Mouse (Mus musculus) adrenal gland, postnatal 36 days (tissue): ENCODE data around the gene Rps17. TPM values are rescaled to one million over a fixed set of nuclear protein-coding genes. Genes with fewer than 3 reads are reported as not detected.

ENCODE experiments used
- DNase-seq, 2 experiments: peaks; one replicate each; pipeline ENCODE4 v3.0.0; 2021; ENCODE audit warnings: mixed read lengths in 1 of 2
- total RNA-seq, 2 experiments: library from RNA; stranded (reverse); gene quantifications; 2 replicates each; pipeline ENCODE4 v1.2.3; 2021

Gene Rps17
- total RNA-seq, 2 experiments from 2014 or later, result 1,209 to 1,218 TPM

DNA sequence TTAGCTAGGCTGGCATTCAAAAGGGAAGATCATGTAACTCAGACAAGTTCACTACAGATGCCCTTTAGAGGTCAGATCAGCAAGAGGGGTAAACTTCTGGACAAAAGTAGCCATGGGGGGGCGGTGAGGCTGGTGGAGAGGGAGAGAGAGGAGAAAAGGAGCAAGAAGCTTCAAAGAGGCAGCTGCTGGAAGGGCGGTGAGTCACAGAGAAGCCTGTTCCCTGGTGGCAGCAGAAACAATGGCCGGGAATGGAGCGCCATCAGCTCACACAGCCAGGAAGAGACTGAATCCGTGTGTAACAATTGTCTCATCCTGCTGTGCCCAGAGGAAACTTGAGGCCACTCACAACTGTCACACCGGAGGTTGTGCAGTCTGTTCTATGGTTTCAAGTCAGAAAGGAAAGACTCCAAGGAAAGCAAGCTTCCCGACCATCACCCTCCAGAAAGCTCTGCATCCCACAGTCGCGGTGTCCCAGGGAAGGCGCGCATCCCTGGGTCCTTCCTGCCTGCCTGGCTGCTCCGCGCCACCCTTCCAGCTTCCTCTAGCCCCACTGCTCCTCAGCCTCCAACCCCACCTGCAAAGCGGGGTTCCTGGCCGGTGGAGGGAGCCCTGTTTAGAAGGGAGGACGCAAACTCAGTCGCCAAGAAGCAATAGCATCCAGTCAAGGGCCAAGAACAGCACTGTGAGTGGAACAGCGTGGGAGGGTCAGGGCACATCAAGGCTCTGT lies 9.2 kb downstream of the Rps17 start:
- peak; percentile 46 to 67 for DNase-seq

DNA sequence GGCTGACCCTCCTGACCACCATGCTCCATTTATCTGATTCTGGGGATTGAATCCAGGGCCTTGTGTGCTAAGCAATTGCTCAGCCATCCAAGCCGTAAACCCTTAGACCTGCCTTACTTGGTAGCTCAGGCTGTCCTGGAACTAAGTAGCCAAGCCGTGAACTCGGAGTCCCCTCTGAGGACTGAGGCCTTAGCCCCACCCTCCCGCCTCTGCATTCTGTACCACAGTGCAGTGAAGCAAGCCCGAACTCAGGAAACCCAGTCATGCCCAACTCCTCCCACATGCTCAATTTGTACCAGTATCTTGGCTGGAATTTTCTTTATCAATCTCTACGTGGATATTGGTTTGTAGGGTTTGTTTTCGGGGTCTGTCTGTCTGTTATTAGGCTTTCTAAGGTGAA lies 13.2 kb downstream of the Rps17 start:
- no peak for DNase-seq

DNA sequence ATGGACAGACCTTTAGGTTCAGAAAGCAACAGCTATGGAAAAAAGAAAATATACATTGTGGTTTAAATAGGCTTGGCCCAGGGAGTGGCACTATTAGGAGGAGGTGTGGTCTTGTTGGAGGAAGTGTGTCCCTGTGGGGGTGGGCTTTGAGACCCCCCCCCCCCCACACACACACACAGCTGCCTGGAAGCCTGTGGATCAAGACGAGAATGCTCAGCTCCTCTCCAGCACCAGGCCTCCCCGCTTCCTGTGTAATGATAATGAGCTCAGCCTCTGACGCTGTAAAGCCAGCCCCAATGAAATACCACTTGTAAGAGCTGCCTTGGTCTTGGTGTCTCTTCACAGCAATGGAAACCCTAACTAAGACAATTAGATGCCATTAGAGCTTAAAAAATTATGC lies 14.3 kb downstream of the Rps17 start:
- DNase-seq, result no peak

DNA sequence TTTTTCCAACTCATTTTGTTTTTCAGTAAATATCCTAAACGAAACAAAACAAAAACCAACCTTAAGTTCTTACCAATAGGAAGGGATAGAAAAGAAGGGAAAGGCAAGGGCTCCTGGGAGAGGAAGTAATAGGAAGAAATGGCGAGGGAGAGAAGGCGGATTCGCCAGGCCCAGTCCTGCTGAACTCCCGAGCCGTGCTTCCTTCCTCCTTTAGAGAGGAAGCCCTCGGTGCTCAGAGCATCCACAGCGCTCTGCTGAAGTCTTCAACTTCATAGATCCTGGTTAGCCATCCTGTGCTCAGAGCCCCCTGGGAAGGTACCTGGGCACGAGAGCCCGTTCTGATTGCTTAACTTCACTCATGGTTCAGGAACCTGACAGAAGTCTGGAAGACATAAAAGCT lies 17.4 kb downstream of the Rps17 start:
- DNase-seq, result no peak

DNA sequence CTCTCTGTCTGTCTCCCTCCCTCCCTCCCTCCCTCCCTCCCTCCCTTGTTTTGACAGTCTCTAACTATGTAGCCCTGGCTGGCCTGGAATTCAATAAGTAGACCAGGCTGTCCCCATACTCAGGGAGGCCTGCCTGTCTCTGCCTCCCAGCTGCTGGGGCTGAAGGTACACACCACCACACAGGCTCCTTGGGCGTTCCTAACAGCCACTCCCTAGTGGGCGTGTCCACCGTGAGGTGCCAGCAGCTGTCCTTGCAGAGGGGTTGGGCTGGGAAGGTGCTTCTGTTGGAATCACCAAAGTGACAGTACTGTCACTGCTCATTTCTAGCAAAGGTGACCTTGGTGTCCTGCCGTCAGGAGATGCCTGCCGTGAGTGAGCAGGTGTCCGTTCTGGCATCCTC lies 18.2 kb downstream of the Rps17 start:
- no peak for DNase-seq

DNA sequence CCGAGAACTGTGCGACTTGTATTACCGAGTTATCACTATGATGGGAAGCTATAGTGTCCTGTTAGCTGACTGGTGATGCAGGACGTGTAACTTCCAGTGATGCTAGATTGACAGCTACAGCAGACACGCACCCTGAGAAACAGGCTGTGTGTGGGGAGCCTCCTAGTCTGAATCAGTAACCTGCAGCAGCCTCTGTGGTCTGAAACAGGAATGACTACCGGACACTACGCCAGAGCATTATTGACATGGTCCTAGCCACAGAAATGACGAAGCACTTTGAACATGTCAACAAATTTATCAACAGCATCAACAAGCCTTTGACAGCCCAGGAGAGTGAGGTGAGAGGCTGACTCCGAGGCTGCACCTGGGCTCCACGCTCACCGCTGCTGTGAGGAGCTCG lies 19.0 kb downstream of the Rps17 start:
- DNase-seq, result no peak

DNA sequence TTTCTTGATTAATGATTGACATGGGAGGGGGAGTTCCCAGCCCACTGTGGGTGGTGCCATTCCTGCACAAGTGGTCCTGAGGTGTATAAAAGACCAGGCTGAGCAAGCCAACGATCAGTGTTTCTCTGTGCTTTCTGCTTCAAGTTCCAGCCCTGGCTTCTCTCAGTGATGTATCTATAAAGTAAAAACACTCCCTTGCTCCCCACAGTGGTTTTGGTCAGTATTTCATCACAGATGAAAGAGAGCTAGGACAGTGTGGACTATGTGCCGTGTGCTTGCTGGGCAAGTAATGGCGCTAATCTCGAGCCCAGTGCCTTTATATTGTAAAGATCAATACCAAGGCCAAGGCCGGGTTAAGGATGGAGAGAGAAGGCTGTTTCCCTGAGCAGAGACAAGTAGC lies 23.3 kb downstream of the Rps17 start:
- no peak for DNase-seq

DNA sequence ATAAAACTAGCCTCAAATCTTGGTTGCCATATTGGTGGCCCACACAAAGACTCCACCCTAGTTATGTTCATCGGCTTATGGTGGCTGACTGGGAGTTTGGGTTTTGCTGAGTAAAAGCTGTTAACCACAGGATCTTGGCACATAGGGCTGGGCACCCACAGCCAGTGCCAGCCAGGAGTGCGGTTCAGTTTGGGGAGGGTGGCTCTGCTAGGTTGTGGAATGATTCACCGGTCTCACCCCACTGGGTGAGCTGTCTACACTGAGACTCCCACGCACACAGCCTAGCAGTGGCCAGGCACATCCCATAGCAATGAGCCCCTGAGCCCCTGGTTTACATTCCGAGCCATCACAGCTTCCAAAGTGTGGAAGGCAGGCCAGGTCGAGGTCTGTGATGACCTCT lies 25.3 kb downstream of the Rps17 start:
- DNase-seq, result peak in 1 of 2 experiments; percentile 34

DNA sequence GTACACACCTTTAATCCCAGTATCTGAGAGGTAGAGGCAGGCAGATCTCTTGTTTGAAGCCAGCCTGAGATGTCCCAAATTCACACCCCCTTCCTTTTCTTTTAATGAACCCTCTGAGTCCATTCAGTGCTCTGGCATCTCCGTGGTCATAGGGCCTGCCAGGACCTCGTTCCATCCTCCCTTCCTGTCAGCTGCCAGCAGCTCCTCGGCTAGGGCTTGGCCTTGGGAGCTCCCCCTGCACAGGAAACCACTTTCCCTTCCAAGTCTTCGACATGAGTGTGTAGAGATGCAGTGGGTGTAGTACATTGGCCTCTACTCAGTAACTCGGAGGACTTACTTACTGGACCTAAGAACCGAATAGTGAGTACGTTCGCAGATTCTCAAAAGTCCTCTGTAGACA lies 29.5 kb downstream of the Rps17 start:
- DNase-seq, result peak; percentile 44 to 49

DNA sequence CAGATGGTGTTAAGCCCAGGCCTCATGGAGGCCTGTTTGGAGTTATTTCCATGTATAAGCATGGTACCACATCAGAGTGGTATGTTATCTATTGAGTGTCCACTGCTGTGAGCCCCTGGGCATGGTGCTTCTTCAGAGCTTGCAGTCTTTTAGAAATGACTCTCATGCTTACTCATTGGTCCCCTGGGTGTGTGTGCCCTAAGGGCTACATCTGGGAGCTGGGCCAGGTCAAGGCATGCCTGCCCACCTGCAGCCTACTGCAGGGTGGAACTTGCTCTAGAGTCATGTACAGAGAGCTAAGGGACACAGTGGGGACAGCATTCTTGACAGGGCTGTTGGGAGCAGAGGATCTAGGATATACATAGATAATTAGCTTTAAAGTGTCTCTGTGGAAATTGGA lies 33.5 kb downstream of the Rps17 start:
- no peak for DNase-seq

DNA sequence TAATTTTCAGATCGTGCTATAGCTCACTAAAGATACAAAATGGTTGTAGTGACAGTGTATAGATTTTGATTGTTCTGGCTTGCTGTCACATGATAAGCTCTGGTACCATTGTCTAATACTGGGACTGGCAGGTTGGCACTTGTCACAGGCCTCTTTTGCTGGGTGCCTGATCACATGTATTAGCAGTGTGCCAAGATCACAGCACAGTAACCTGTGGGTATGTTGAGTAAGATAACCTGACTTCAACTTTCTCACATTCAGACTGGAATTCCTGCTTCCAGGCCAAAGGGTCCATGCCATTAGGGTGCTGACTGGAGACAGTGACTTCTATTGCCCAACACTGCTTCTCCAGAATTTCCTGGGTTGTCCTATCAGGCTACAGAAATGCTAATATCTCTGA lies 33.9 kb downstream of the Rps17 start:
- DNase-seq, result no peak

DNA sequence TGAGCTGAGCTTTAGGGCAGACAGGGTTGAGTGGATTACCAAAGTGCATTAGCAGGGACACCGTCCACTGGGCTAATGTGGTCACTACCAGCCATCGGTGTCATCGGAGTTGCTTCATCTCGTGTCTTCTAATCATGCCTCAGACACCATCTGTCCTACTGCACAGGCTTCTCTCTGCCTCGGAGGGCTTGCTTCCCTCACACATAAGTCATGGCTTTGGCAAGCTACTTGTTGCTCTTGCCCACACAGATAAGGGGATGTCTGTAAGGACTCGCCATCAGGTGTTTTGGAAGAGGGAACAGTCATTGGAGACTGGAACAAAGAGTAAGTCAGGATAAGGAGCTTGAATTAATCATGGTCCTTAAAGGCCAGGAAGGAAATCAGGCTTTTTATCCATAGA lies 35.8 kb downstream of the Rps17 start:
- DNase-seq, result no peak

DNA sequence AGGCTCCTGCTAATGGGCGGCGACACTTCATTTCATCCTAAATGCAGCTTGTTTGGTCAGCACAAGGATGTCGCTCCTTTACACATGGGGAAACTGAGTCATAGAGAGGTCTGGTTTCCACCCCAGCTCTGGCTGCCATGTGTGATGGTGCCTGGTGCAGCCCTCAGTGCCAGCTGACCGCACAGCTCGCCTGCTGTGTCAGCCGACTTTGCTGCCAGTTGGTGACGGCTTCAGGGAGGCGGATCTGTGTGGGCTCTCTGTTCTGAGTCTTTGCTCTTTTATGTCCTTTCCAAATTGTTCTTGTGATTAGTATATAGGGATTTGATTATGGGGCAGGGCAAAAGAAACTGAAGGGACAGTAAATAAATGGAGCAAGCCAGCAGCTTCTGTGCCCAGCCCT lies 37.3 kb downstream of the Rps17 start:
- DNase-seq, result no peak

DNA sequence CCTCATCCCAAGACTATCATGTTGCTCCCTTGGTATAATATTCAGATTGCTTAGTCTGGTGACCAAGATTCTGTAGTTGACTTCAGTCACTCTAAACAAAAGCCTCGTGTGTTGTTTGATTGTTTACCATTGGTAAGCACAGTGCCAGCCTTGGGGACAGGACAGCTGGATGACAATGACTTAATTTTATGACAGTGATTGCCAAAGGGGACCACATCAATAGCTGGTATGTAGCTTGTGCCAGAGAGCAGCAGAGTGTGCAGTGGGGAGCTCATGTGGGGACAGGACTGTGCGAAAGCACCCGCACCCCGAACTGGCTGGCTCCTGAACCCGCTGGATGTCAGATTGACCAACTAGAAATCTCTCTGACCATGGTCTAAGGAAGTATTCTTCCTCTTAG lies 40.4 kb downstream of the Rps17 start:
- DNase-seq, result no peak

DNA sequence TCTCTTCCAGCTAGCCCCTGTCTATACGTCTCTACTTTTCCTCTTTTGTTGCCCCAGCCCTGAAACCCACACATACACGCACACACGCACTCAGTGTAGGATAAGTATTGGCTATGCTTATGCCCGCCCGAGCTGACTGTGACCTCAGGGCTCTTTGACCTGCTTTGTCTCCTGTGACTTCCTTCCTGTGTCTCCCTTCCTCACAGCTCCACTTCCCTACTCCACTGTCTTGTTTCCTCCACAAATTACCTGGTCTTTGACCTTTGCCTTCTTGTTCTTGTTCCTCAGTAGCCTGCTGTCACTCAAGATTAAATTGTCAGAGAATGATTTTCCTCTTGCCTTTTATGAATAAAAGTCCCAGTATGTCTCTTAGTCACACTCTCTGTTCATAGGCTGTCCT lies 41.0 kb downstream of the Rps17 start:
- DNase-seq, result no peak

DNA sequence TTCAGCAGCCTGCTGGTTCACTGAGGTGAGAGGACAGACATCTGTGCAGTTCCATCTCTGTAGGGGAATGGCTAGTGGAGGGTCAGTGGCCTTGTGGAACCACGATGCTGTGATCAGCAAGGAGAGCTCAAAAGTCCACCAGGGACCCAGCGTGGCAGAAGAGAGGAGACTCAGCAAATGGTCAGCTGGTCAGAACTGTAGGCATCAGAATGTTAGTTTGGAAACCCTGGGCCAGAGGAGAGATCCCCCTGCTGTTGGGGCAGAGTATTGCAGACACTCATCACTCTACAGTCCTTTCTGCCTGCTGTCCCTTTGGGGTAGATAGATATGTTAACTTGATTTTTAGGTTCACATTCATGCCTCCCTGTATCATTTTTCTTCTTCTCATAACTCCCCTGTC lies 41.4 kb downstream of the Rps17 start:
- DNase-seq, result peak; percentile 24 to 42

DNA sequence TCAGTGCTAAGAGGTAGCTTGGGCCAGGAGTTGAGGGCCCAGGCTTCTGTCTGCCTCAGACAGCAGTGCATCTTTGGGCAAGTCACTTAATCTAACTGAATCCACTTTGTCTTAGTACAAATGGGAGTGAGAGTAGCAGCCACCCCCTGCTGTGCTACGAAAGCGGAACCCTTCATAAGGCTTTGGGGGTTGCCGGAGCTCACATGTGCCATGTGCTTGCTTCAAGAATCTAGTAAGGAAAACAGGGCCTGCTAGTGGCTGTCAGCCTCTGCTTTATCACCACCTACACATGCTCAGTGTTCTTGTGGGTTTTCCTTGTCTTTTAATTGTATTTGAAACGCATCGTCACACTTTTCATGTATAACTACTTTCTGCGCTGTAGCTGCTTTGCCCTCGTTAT lies 43.7 kb downstream of the Rps17 start:
- DNase-seq, result no peak

DNA sequence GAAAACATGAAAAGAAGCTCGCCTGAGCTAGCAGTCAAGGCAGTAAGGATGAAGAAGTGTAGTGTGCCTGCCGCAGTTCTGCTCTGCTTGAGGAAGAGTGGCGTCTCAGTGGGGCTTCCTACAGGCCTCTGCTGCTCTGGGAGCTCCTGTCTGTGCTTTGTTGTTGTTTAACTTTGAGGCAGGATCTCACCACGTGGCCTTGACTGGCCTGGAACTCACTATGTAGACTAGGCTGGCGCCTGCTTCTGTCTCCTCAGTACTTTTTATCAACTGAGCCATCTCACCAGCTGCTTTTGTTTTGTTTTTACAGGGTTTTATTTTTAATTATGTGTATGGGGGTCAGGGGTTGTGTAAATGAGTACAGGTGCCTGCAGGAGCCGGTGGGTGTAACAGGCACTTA lies 46.8 kb downstream of the Rps17 start:
- no peak for DNase-seq

DNA sequence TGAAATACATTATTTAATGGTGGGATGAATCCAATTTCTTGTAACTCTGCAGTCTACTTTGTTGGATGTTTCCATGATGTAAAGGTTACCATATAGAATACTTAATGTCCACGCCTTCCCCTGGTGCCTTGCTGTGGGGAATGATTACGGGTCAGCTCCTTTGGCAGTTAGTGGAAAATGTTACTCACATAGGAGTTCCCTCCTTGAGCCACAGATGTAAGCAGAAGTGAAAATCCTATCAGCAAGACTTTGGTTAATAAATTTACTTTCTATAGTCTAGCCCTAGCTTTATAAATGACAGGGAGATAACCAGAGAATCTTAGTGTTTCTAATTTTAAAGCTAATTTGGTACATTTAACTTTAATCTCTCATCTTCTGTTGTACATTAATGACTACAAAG lies 49.9 kb downstream of the Rps17 start:
- DNase-seq, result no peak

Other genes starting within 250 kb of the Rps17 start
- gene Slc28a1, start 230.5 kb downstream of the Rps17 start, total RNA-seq, result under 1 TPM; 0.13 to 0.17 TPM
- gene Pde8a, start 131.7 kb downstream of the Rps17 start, total RNA-seq, result 10 to 100 TPM; 28.9 to 37.4 TPM
- gene Cpeb1, start 110.2 kb upstream of the Rps17 start, total RNA-seq, result 10 to 100 TPM; 17.8 to 37.6 TPM
- gene Ap3b2, start 148.7 kb upstream of the Rps17 start, total RNA-seq, result 10 to 100 TPM in 1 of 2 experiments, 1 to 10 TPM in 1; 7.2 to 11.0 TPM
- gene BC048679, start 153.0 kb upstream of the Rps17 start, total RNA-seq, result not detected
- gene Fsd2, start 221.7 kb upstream of the Rps17 start, total RNA-seq, result 1 to 10 TPM in 1 of 2 experiments, under 1 TPM in 1; 0.95 to 1.3 TPM
- 10 to 100 TPM; 20.4 to 21.2 TPM for gene Whamm, start 226.0 kb upstream of the Rps17 start, total RNA-seq